Mouse (Mus musculus): ENCODE data around the gene Psme4. TPM values are rescaled to one million over a fixed set of nuclear protein-coding genes. Genes with fewer than 3 reads are reported as not detected.

Psme4 gene
- polyA plus RNA-seq, 1 experiment from 2014 or later, result 18.9 TPM

GRCm38 (mm10) chr11:30885171-30885871, 113.8 kb downstream of the Psme4 start, which contains the start of the genes Gpr75 and Asb3:
Gene Gpr75 (plus strand): TSS chr11:30885358.
Gene Asb3 (plus strand): TSS chr11:30885416.
- Histone ChIP-seq H3K4me1 (replicated peaks) (0 out of 2 replicates have a peak, but pooled peaks cover 3% of the 10 kb centered on the region), H3K9me3 (replicated peaks) (no peaks in the 10 kb centered on the region), H3K36me3 (no peaks in the 10 kb centered on the region), H3K4me3 (peak within 1 kb of the TSS; percentile 53), H3K27ac (ENCODE audit: poor library complexity, severe bottlenecking) (no peak within 1 kb of the TSS), H3K27me3 (replicated peaks) (no peaks in the 10 kb centered on the region), H3K9ac (peak within 1 kb of the TSS; percentile 32), H3K4me2 (peak within 1 kb of the TSS; percentile 78)
- WGBS, result 4% methylated on average over 41 of the region's 41 CpGs
- peak; percentile 81; the same call in 1 of the 2 replicates for ATAC-seq (ENCODE audit: insufficient number of reproducible peaks, low FRiP score)

DNA sequence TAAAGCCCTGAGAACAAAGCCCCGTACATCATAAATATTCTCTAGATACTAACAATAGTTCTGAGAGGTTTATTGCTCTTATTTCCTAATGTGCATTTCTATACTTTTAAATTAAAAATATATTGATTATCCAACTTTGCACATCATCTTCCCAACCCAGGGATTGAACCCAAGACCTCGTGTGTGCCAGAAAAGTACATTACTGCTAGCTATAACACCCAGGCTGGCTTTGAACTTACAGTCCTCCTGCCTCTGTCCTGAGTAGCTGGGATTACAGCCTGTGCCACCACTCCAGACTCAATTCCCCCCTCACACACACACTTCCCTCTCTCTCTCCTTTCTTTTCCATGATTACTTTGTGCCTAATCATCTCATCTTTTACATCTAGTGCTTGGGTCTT, 116.6 kb downstream of the Psme4 start:
- WGBS, result 84% methylated on average over 2 of the region's 2 CpGs
- H3K27me3 ChIP-seq (replicated peaks), result no peaks in the 10 kb centered on the region

DNA sequence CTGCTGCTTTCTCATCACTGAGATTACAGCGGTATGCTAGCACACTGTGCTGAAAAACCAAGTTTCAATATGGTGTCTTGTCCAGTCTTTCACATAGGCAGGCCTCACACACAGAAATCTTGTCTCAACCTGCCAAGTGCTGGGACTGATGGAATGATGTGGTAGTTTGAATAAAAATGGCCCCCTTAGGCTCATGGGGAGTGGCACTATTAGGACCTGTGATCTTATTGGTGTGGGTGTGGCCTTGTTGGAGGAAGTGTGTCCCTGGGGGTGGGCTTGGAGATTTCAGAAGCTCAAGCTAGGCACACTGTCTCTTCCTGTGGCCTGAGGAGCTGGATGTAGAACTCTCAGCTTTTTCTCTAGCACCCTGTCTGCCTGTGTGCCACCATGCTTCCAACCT, 124.7 kb downstream of the Psme4 start:
- Histone ChIP-seq H3K9ac (no peak overlapping the region), H3K9me3 (replicated peaks) (no peaks in the 10 kb centered on the region), H3K4me1 (replicated peaks) (no peaks in the 10 kb centered on the region), H3K4me3 (no peak overlapping the region), H3K27me3 (replicated peaks) (no peaks in the 10 kb centered on the region), H3K27ac (ENCODE audit: poor library complexity, severe bottlenecking) (no peak overlapping the region), H3K4me2 (no peak overlapping the region), H3K36me3 (no peaks in the 10 kb centered on the region)
- WGBS, result 84% methylated on average over 1 of the region's 1 CpGs
- ATAC-seq (ENCODE audit: insufficient number of reproducible peaks, low FRiP score), result no peak

More for the DNA sequence above, 116.6 kb downstream of the Psme4 start:
- Histone ChIP-seq H3K4me1 (replicated peaks) (0 out of 2 replicates have a peak, but pooled peaks cover 3% of the 10 kb centered on the region), H3K4me3 (no peak overlapping the region), H3K4me2 (no peak overlapping the region), H3K27ac (ENCODE audit: poor library complexity, severe bottlenecking) (no peak overlapping the region), H3K9ac (no peak overlapping the region), H3K36me3 (no peaks in the 10 kb centered on the region), H3K9me3 (replicated peaks) (no peaks in the 10 kb centered on the region)
- no peak for ATAC-seq (ENCODE audit: insufficient number of reproducible peaks, low FRiP score)

- Histone ChIP-seq H3K9me3 (replicated peaks) (no peaks in the 10 kb centered on the region), H3K36me3 (no peaks in the 10 kb centered on the region), H3K27ac (ENCODE audit: poor library complexity, severe bottlenecking) (no peak overlapping the region), H3K27me3 (replicated peaks) (no peaks in the 10 kb centered on the region), H3K4me3 (no peak overlapping the region), H3K4me1 (replicated peaks) (no peaks in the 10 kb centered on the region), H3K9ac (no peak overlapping the region), H3K4me2 (no peak overlapping the region)
- ATAC-seq (ENCODE audit: insufficient number of reproducible peaks, low FRiP score), result no peak
These were observed 127.8 kb downstream of the Psme4 start for GRCm38 (mm10) chr11:30899312-30899711.

DNA sequence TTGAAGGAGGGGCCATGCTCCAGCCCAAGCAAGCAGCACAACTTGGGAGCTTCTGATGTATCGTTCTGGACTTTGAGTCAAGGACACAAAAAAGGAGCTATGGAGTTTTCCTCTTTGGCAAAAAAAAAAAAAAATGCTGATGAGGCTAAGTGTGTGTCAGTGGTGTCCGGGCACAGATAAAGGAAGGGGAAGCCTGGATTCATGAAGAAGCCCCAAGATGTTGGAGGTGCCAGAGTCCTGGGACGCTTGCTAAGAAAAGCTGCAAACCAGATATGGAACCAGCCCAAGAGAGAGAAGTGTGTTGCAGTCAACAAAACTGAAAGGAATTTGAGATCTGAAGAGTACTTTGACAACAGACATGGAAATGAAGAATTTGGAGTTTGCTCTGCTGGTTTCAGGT, 140.8 kb downstream of the Psme4 start:
- no peak overlapping the region for H3K4me3 ChIP-seq
- H3K4me2 ChIP-seq, result no peak overlapping the region
- H3K27me3 ChIP-seq (replicated peaks), result no peaks in the 10 kb centered on the region
- no peak overlapping the region for H3K27ac ChIP-seq (ENCODE audit: poor library complexity, severe bottlenecking)
- H3K9me3 ChIP-seq (replicated peaks), result no peaks in the 10 kb centered on the region
- WGBS, result 83% methylated on average over 3 of the region's 3 CpGs
- no peaks in the 10 kb centered on the region for H3K4me1 ChIP-seq (replicated peaks)
- no peak overlapping the region for H3K9ac ChIP-seq
- no peak for ATAC-seq (ENCODE audit: insufficient number of reproducible peaks, low FRiP score)
- H3K36me3 ChIP-seq, result no peaks in the 10 kb centered on the region

GRCm38 (mm10) chr11:30920641-30921040, 149.1 kb downstream of the Psme4 start:
- WGBS, result 74% methylated on average over 1 of the region's 1 CpGs
- Histone ChIP-seq H3K4me1 (replicated peaks) (no peaks in the 10 kb centered on the region), H3K4me3 (no peak overlapping the region), H3K9ac (no peak overlapping the region), H3K27me3 (replicated peaks) (no peaks in the 10 kb centered on the region), H3K27ac (ENCODE audit: poor library complexity, severe bottlenecking) (no peak overlapping the region), H3K4me2 (no peak overlapping the region), H3K36me3 (peaks cover 20% of the 10 kb centered on the region), H3K9me3 (replicated peaks) (no peaks in the 10 kb centered on the region)
- ATAC-seq (ENCODE audit: insufficient number of reproducible peaks, low FRiP score), result no peak

- no peak overlapping the region for H3K9ac ChIP-seq
- H3K4me1 ChIP-seq (replicated peaks), result no peaks in the 10 kb centered on the region
- H3K27ac ChIP-seq (ENCODE audit: poor library complexity, severe bottlenecking), result no peak overlapping the region
- WGBS, result 93% methylated on average over 3 of the region's 3 CpGs
- no peak overlapping the region for H3K4me3 ChIP-seq
- H3K27me3 ChIP-seq (replicated peaks), result no peaks in the 10 kb centered on the region
- peaks cover 38% of the 10 kb centered on the region for H3K36me3 ChIP-seq
- no peak overlapping the region for H3K4me2 ChIP-seq
- no peak for ATAC-seq (ENCODE audit: insufficient number of reproducible peaks, low FRiP score)
- H3K9me3 ChIP-seq (replicated peaks), result no peaks in the 10 kb centered on the region
These were observed 151.8 kb downstream of the Psme4 start for GRCm38 (mm10) chr11:30923283-30923682.

- Histone ChIP-seq H3K36me3 (peaks cover 53% of the 10 kb centered on the region), H3K4me3 (no peak overlapping the region)
These were observed 156.6 kb downstream of the Psme4 start for GRCm38 (mm10) chr11:30928079-30928478.

DNA sequence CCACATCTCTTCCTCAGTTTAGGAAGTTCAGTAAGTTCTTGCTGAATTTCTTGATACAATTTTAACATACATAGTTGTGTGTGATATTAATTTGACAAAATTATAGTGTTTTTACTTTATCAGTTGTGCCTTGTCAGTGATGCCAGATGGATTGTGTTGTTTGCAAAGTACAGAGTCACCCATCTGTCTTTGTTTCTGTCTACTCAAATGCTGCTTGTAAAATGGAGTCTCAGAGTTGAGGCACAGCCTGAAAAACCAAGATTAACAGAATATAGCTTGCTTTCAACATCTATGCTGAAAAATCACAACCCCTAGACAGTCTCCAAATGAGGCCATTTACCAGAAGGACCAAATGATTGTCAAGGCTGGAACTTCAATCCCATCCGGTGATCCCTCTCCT, 157.0 kb downstream of the Psme4 start:
- Histone ChIP-seq H3K27me3 (replicated peaks) (no peaks in the 10 kb centered on the region), H3K36me3 (peaks cover 49% of the 10 kb centered on the region), H3K9ac (no peak overlapping the region), H3K4me2 (no peak overlapping the region), H3K4me3 (no peak overlapping the region), H3K27ac (ENCODE audit: poor library complexity, severe bottlenecking) (no peak overlapping the region), H3K9me3 (replicated peaks) (no peaks in the 10 kb centered on the region), H3K4me1 (replicated peaks) (no peaks in the 10 kb centered on the region)
- 93% methylated on average over 1 of the region's 1 CpGs for WGBS
- no peak for ATAC-seq (ENCODE audit: insufficient number of reproducible peaks, low FRiP score)

More at GRCm38 (mm10) chr11:30928079-30928478, 156.6 kb downstream of the Psme4 start:
- no peaks in the 10 kb centered on the region for H3K9me3 ChIP-seq (replicated peaks)
- no peaks in the 10 kb centered on the region for H3K27me3 ChIP-seq (replicated peaks)
- H3K27ac ChIP-seq (ENCODE audit: poor library complexity, severe bottlenecking), result no peak overlapping the region
- no peak for ATAC-seq (ENCODE audit: insufficient number of reproducible peaks, low FRiP score)
- H3K4me1 ChIP-seq (replicated peaks), result no peaks in the 10 kb centered on the region
- no peak overlapping the region for H3K9ac ChIP-seq
- H3K4me2 ChIP-seq, result no peak overlapping the region

Other genes with a start within 250 kb of the Psme4 start
- gene Acyp2, start 122.1 kb upstream of the Psme4 start, polyA plus RNA-seq (2016; fragmentation: Nextera tagmentation; extraction: Ambion mirVana), result 27.7 and 28.6 TPM in 2 replicates
- 0.06 and 0.13 TPM in 2 replicates for gene Gpr75, start 113.6 kb downstream of the Psme4 start, polyA plus RNA-seq (2016; fragmentation: Nextera tagmentation; extraction: Ambion mirVana)
- gene Asb3, start 113.7 kb downstream of the Psme4 start, polyA plus RNA-seq (2016; fragmentation: Nextera tagmentation; extraction: Ambion mirVana), result 21.1 and 22.7 TPM in 2 replicates
- 11.4 TPM in 2 replicates for gene Erlec1, start 182.6 kb downstream of the Psme4 start, polyA plus RNA-seq (2016; fragmentation: Nextera tagmentation; extraction: Ambion mirVana)
- 18.3 and 18.9 TPM in 2 replicates for gene Chac2, start 214.6 kb downstream of the Psme4 start, polyA plus RNA-seq (2016; fragmentation: Nextera tagmentation; extraction: Ambion mirVana)

Measured in heart, embryonic 12.5 days (tissue).